Mouse (Mus musculus) liver, embryonic 14.5 days (tissue): ENCODE data around the gene Nfatc2. TPM values are rescaled to one million over a fixed set of nuclear protein-coding genes. Genes with fewer than 3 reads are reported as not detected.

Experiments
- ATAC-seq: fragments of 200-750 bp; cut with Nextera tagmentation; 2 replicates; pipeline ENCODE4 v1.8.0; 2017; ENCODE audit warnings: moderate number of reproducible peaks, mild to moderate bottlenecking, moderate library complexity; ENCODE audit not compliant: insufficient read depth
- DNase-seq, 3 experiments: peaks; one replicate each; pipeline ENCODE4 v3.0.0-alpha.2; 2012 to 2013; ENCODE audit warnings: low read depth in 3 of 3, low spot score in 3 of 3
- H3K27ac ChIP-seq: fragments of 300-500 bp; sonication (generic); 2 replicates; pipeline ENCODE4 v1.5.1; 2014; ENCODE audit warnings: moderate library complexity, mild to moderate bottlenecking, control low read depth, inconsistent platforms
- H3K27me3 ChIP-seq: fragments of 300-500 bp; sonication (generic); 2 replicates; pipeline ENCODE4 v1.6.1; 2014; ENCODE audit warnings: mild to moderate bottlenecking, low read length, moderate library complexity; ENCODE audit not compliant: control insufficient read depth, insufficient read depth
- H3K36me3 ChIP-seq: fragments of 300-500 bp; sonication (generic); replicated peaks from 2 replicates; pipeline ENCODE4 v1.6.1; 2014; ENCODE audit warnings: low read depth; ENCODE audit not compliant: control insufficient read depth, insufficient read depth
- H3K4me1 ChIP-seq, 2 experiments: fragments of 200-500 bp in 1 of 2; fragments of 300-500 bp in 1 of 2; sonication (generic) in 1 of 2; replicated peaks; 2 replicates each; pipeline ENCODE4 v1.6.1; 2012 to 2014; ENCODE audit warnings: antibody characterized with exemption in 1 of 2, inconsistent platforms in 1 of 2, low read length in 1 of 2; ENCODE audit not compliant: control insufficient read depth in 2 of 2, insufficient read depth in 2 of 2
- H3K4me2 ChIP-seq: fragments of 300-500 bp; sonication (generic); 2 replicates; pipeline ENCODE4 v1.6.1; 2014; ENCODE audit warnings: low read depth, mild to moderate bottlenecking, control low read depth, moderate library complexity
- H3K4me3 ChIP-seq, 2 experiments: fragments of 200-500 bp in 1 of 2; fragments of 300-500 bp in 1 of 2; sonication (generic) in 1 of 2; 2 replicates each; pipeline ENCODE4 v1.5.1; 2012 to 2014; ENCODE audit warnings: low read depth in 2 of 2, low read length in 2 of 2, mild to moderate bottlenecking in 2 of 2, control low read depth in 1 of 2, inconsistent platforms in 1 of 2, moderate library complexity in 1 of 2; ENCODE audit not compliant: insufficient read depth in 1 of 2
- H3K9ac ChIP-seq: fragments of 300-500 bp; sonication (generic); replicated peaks from 2 replicates; pipeline ENCODE4 v1.6.1; 2014; ENCODE audit warnings: mild to moderate bottlenecking, control low read depth, moderate library complexity
- H3K9me3 ChIP-seq: fragments of 300-500 bp; sonication (generic); 2 replicates; pipeline ENCODE4 v1.6.1; 2016; ENCODE audit warnings: low read length, mixed read lengths; ENCODE audit not compliant: control insufficient read depth
- CTCF ChIP-seq: IDR thresholded peaks from 2 replicates; pipeline ENCODE4 v1.5.1; 2016; ENCODE audit warnings: antibody characterized with exemption, low read depth, control low read depth
- EP300 ChIP-seq: IDR thresholded peaks from 2 replicates; pipeline ENCODE4 v1.6.1; 2016; ENCODE audit warnings: antibody characterized with exemption, low read depth
- WGBS: fragments of 180-500 bp; shearing (Covaris S2); extraction: QIAGEN DNeasy Blood & Tissue Kit; methylation state at CpG from one replicate; pipeline ENCODE4 v1.1.7; 2014; ENCODE audit not compliant: insufficient replicate concordance; 5-methylcytosine and 5-hydroxymethylcytosine counted together
- polyA plus RNA-seq, 2 experiments: library from polyadenylated mRNA; depleted of rRNA in 1 of 2; stranded (reverse) in 1 of 2; unstranded in 1 of 2; fragments of >200 nt; fragmentation: Nextera tagmentation in 1 of 2; extraction: Ambion mirVana in 1 of 2; gene quantifications; 2 replicates each; pipeline versions ENCODE4 v1.2.1 to v1.2.3; 2012 to 2014

The Nfatc2 gene
- polyA plus RNA-seq, 2 experiments: 0.08 to 0.19 TPM

GRCm38 (mm10) chr2:168500750-168501149 is 100.7 kb downstream of the Nfatc2 start:
- Histone ChIP-seq H3K9ac (no peak overlapping the region), H3K36me3 (no peaks in the 10 kb centered on the region), H3K27ac (no peak overlapping the region), H3K9me3 (no peaks in the 10 kb centered on the region), H3K27me3 (no peaks in the 10 kb centered on the region), H3K4me2 (no peak overlapping the region), H3K4me1 (no peaks in the 10 kb centered on the region), H3K4me3 (no peak overlapping the region)
- 25% methylated on average over 6 of the region's 6 CpGs for WGBS
- no peak for TF ChIP-seq CTCF
- no peak for TF ChIP-seq EP300
- no peak for ATAC-seq
- DNase-seq: no peak

DNA sequence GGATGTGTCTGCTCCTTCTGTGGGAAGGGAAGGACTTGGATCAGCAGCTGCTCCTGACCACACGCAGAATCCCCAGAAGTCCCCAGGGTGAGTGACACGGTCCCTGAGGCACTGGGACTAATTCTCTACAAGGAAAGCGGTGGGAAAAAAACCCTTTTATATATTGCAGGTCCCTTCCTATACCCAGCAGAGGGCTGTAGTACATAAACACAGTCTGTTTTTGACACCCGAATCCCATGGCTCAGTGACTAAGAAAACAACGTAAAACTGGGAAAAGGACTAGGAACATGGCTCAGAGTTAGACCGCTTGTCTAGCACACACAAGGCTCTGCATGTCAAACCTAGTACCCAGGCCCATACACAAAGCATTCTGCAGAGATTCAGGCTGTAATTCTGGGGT is 101.2 kb downstream of the Nfatc2 start:
- Histone ChIP-seq H3K36me3 (no peaks in the 10 kb centered on the region), H3K27me3 (no peaks in the 10 kb centered on the region), H3K4me3 (no peak overlapping the region), H3K9ac (no peak overlapping the region), H3K4me2 (no peak overlapping the region), H3K9me3 (no peaks in the 10 kb centered on the region), H3K27ac (no peak overlapping the region), H3K4me1 (no peaks in the 10 kb centered on the region)
- 71% methylated on average over 6 of the region's 6 CpGs for WGBS
- TF ChIP-seq EP300: no peak
- no peak for TF ChIP-seq CTCF
- no peak for ATAC-seq
- no peak for DNase-seq

DNA sequence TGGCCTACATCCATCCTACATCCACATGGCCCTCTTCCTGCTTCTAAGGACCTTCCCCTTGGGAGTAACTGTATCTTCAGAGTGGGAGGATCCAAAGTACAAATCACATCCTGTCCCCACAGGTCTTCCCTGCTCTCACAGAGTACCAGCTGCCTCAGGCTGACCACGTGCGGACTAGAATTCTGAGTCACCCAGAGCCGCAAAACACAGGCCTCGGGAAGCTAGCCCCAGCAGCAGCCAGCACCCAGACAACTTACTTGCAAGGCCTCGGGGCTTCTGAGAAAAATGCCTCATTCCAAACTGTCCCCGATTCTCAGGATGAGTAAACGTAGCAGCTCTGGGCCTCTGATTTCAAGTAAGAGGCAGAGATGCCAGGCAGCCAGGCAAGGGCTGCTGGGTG is 109.7 kb downstream of the Nfatc2 start:
- TF ChIP-seq CTCF (no peak), EP300 (no peak)
- H3K4me2 ChIP-seq: no peak overlapping the region
- WGBS: 65% methylated on average over 7 of the region's 7 CpGs
- H3K9ac ChIP-seq: no peak overlapping the region
- no peaks in the 10 kb centered on the region for H3K9me3 ChIP-seq
- no peak overlapping the region for H3K4me3 ChIP-seq
- ATAC-seq (no peak), DNase-seq (no peak)
- H3K27ac ChIP-seq: no peak overlapping the region
- no peaks in the 10 kb centered on the region for H3K36me3 ChIP-seq
- H3K4me1 ChIP-seq: no peaks in the 10 kb centered on the region
- no peaks in the 10 kb centered on the region for H3K27me3 ChIP-seq

DNA sequence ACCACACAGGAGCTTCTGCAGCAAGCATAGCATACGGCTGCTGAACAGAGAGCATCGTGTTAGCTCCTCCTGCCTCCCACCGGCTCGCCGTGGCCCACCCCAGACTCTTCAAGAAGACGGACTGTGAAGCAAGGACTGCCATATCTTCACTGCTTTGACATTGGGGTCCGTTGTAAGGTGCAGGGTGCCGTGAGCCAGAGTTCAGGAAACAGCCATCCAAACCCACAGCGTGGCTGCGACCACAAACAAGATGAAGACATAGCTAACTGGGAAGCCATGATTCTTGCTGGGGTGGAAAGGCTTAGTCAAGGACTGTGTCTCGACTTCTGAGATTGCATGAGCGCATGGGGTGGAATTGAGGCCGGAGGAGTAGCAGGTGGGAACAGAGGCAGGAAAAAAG is 111.5 kb downstream of the Nfatc2 start:
- Histone ChIP-seq H3K27ac (no peak overlapping the region), H3K4me1 (no peaks in the 10 kb centered on the region), H3K9me3 (no peaks in the 10 kb centered on the region), H3K9ac (no peak overlapping the region), H3K4me3 (no peak overlapping the region), H3K27me3 (no peaks in the 10 kb centered on the region), H3K4me2 (no peak overlapping the region), H3K36me3 (no peaks in the 10 kb centered on the region)
- WGBS: 51% methylated on average over 13 of the region's 13 CpGs
- DNase-seq (no peak), ATAC-seq (no peak)
- no peak for TF ChIP-seq CTCF
- no peak for TF ChIP-seq EP300

DNA sequence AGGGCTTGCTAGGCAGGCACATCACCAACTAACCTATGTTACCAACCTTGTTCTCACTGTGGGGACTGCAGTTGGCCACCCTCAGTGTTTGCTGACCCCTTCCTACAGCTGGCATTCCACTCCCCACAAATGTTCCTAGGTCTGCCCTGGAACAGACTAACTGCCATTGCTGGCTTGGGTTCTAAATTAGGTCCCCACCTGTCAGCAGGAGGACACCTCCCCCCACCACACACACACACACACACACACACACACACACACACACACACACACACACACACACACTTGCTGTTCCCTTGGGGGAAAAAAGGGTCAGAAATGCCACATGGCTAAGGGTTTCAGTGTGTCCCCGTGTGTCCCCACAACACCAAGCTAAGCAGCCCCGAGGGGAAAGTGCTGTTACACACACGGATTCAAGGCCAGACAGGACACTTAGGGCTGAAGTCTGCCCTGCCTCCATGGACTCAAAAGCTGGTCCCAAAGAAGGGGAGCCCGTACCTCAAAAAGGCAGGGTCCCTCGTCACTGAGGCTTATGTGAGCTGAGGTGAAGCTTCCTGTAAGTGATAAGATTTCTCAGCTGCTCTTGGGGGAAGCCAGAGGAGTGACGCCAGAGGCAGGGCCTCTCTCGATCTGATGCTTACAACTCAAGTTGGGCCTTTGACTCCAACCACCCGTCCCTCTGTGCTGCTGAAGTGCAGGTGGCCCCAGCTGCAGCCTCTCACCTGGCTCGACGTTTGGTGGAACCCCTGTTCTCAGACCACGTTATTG is 113.1 kb downstream of the Nfatc2 start:
- no peaks in the 10 kb centered on the region for H3K9me3 ChIP-seq
- no peak for TF ChIP-seq CTCF
- TF ChIP-seq EP300: no peak
- no peak overlapping the region for H3K9ac ChIP-seq
- no peak overlapping the region for H3K4me2 ChIP-seq
- DNase-seq (no peak), ATAC-seq (no peak)
- no peaks in the 10 kb centered on the region for H3K27me3 ChIP-seq
- WGBS: 52% methylated on average over 11 of the region's 11 CpGs
- no peak overlapping the region for H3K27ac ChIP-seq
- H3K4me3 ChIP-seq: no peak overlapping the region
- H3K36me3 ChIP-seq: no peaks in the 10 kb centered on the region
- no peaks in the 10 kb centered on the region for H3K4me1 ChIP-seq
